Mouse (Mus musculus): Measurements from ENCODE around the gene Nup93.

GRCm38 (mm10) chr8:94214252-94215173 lies at the start of gene Nup93:
- TF ChIP-seq CTCF (IDR thresholded peaks at IDR 0.05; ENCODE audit: low read depth, low read length) (no peak), GATA1 (IDR thresholded peaks at IDR 0.05; ENCODE audit: borderline replicate concordance, low read length) (no peak), POLR2AphosphoS5 (IDR thresholded peaks at IDR 0.05; ENCODE audit: insufficient replicate concordance, low read depth, low read length) (no peak), TAL1 (conservative IDR thresholded peaks at IDR 0.05; ENCODE audit: low read depth, low read length) (no peak)

Data from G1E (cell line).